Mouse (Mus musculus) right cerebral cortex, postnatal 4 days (tissue): ENCODE results near the gene Otub2.
"Not testable (repeated sequence)": the region's sequence is repeated elsewhere in the genome, so short reads cannot be mapped to it uniquely, and the experiment has no call there.

Experiments
- DNase-seq: peaks from one replicate; pipeline ENCODE4 v3.0.0-alpha.2; 2022

The Otub2 gene

GRCm38 (mm10) chr12:103373530-103374236 lies 14.8 kb upstream of the Otub2 start:
- no peak for DNase-seq

GRCm38 (mm10) chr12:103376124-103376523 lies 12.4 kb upstream of the Otub2 start:
- no peak for DNase-seq

DNA sequence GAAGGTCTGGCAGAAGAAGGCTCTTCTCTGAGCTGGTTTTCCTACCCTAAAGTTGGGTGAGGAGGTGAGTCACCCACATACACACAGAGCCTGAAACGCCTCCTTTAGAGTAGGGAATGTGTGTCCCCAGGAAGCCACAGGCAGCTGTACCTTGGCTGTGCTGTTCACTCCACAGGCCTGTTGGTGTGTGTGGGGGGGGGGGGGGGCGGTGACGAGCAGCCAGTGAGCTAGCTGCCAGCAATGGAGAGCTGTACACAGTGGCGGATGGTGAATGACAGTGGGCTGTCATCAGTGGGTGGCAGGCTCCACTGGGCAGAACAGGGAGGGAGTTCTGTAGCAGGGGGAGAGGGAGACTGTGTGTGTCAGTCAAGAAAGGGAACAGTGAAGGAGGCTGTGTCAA lies 11.7 kb upstream of the Otub2 start:
- no peak for DNase-seq

GRCm38 (mm10) chr12:103380226-103380625 lies 8.3 kb upstream of the Otub2 start:
- no peak for DNase-seq

GRCm38 (mm10) chr12:103389348-103389727 lies 856 bp downstream of the Otub2 start:
- no peak for DNase-seq

- DNase-seq, result no peak
These were observed 1.5 kb downstream of the Otub2 start for GRCm38 (mm10) chr12:103389982-103390381.

GRCm38 (mm10) chr12:103391098-103391497 lies 2.6 kb downstream of the Otub2 start:
- no peak for DNase-seq

GRCm38 (mm10) chr12:103393528-103393927 lies 5.0 kb downstream of the Otub2 start:
- no peak for DNase-seq

DNA sequence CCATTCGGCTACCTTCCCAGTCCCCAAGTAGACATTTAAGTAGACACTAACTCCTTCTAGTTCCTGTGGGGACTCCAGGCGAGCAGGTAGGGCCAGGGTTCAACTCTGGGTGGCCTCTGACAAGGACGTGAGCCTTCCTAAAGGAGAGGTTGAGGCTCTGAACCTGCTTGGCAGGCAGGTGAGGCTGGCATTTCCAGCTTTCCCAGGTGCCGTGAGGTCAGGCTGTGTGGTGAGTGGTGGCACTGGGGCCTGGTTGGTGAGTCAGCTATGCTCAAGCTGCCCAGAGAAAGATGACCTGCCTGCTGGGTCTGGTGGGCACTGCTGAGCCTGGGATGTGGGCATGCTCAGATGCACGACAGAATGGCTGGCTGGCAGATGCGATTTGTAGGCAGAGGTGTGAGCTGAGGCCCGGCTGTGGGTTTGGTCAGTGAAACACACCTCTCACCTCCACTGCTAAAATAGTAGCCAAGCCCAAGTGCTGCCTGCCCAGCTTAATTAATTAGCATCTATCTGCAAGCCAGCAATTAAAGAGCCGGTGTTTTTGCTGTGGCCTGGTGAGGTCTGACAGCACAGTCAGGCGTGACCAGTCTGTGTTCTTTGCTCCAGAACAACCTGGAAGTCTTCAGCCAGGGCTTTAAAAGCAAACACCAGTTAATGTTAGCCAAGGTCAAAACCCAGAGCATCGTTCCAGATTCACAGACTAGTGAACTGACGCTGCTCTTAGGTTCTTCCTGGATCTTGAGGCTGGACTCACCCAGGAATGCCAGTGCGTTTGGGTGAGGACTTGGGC lies 7.2 kb downstream of the Otub2 start:
- peak; percentile 1 for DNase-seq

DNA sequence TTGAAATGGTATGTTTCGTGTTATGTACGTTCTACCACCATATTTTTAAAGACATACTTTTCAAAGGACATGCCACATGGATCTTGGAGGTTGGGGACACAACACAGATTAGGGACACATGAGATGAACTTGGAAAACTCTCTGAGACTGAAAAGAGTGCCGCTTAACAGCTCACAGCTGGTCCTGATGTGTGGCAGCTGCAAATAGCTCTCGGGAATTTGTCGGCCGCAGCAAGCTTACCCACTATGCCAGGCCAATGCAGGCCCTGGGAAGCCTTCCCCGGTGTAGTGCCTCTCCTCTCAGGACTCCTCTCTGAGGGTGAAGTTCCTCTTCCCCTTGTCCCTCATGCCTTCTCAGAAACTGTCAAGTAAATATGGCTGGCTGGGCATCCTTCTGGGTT lies 8.3 kb downstream of the Otub2 start:
- DNase-seq, result no peak

DNA sequence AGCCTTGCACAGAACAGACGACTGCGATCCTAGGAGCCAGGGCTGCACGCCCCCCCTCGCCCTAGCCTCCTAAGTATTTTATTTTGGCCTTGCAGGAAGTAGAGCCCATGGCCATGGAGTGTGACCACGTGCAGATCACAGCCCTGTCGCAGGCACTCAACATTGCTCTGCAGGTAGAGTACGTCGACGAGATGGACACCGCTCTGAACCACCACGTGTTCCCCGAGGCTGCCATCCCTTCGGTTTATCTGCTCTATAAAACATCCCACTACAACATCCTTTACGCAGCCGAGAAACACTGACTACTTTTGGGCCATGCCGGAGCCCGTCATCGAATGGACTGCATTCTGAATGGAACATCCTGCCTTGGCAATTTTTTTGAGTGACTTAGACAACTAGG lies 15.6 kb downstream of the Otub2 start:
- DNase-seq, result no peak

- no peak for DNase-seq
These were observed 19.2 kb downstream of the Otub2 start, which contains the start of gene 9330161L09Rik for GRCm38 (mm10) chr12:103407720-103408119. Gene 9330161L09Rik (minus strand): TSS chr12:103407820.

GRCm38 (mm10) chr12:103408144-103408543 lies 19.7 kb downstream of the Otub2 start:
- no peak for DNase-seq

DNA sequence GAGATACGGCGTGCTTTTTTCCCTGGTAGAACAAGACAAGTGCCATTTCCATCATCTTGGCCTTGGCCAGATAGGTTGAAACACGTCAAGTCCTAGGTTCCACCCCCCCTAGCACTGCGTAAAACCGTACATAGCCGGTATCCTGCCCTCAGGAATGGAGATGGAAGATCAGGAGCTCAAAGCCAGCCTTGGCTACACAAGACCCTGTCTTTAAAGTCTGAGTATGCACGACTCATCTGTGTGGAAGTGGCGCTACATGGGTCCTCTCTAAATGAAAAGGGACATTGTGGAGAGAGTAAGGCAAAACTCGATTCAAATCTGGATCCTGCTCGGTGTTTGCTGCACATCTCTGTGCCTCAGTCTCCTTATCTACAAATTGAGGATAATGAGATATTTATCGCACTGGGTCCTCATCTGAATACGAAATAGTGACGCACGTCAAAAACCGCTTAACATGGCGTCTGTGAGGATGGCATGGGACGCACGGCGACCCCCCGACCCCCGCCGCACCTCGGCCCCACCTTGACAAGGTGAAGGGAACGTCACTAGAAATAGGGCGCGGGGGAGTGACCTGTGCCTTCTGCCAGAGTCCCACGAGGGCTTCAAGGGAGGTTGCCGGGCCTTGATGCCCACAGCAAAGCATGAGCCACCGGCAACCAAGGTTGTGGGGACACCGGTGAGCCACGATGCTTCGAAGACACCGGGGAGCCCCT lies 36.7 kb downstream of the Otub2 start:
- no peak for DNase-seq

- DNase-seq, result peak; percentile 91
These were observed 37.4 kb downstream of the Otub2 start, which contains the start of gene Ddx24 for GRCm38 (mm10) chr12:103425729-103426470. Gene Ddx24 (minus strand): TSS chr12:103425830.

DNA sequence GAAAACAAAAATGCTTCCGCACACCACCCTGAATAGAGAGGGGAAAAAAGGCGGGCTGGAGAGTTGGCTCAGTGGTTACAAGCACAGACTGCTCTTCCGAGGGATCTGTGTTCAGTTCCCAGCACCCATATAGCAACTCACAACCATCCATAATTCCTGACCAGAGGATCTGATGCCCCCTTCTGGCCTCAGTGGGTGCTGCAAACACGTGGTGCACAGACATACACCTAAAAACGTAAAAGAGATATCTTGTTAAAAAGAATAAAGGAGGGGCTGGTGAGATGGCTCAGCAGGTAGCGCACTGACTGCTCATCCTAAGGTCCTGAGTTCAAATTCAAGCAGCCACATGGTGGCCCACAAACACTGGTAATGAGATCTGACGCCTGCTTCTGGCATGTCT lies 38.2 kb downstream of the Otub2 start:
- DNase-seq, result no peak

DNA sequence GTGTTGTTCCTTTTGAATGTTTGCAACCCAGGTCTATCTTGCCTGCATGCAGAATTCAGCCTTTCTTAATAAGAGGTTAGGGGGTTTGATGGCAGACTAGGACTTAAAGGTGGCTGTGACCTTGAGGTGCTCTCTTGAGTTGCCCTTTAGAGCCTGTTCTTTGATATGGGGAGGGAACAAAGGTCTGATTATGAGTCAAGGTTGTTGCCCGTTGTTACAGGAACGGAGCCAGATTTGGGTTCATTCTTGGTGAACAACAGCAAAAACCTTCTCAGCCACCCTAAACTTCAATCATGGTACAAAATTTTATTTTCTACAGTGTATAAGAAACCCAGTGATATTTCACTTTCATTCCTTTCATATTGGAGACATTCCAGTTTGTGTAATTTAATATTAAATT lies 44.9 kb downstream of the Otub2 start:
- no peak for DNase-seq

- no peak for DNase-seq
These were observed 45.7 kb downstream of the Otub2 start, which contains the start of gene Ifi27 for GRCm38 (mm10) chr12:103433986-103434731. Gene Ifi27 (plus strand): TSS chr12:103434211.

GRCm38 (mm10) chr12:103434861-103435260 lies 46.4 kb downstream of the Otub2 start:
- no peak for DNase-seq

DNA sequence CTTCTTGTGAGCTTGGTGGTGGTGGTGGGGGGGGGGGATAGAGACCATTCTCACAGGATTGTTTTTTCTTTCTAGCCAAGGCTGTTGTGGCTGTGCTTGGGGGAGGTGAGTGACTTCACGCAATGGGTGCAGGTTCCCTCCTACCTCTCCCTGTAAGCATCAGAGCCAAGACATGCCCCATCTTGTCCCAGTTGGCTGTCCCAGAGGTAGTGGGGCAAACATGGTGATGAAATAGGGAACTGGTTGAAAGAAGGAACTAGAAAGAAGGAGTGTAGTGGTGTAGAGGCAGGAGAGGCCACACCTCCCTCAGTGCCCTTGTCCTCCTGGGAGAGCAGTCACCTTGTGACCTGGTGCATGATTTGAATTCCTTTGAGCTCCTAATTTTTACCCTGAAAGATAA lies 49.1 kb downstream of the Otub2 start:
- no peak for DNase-seq

DNA sequence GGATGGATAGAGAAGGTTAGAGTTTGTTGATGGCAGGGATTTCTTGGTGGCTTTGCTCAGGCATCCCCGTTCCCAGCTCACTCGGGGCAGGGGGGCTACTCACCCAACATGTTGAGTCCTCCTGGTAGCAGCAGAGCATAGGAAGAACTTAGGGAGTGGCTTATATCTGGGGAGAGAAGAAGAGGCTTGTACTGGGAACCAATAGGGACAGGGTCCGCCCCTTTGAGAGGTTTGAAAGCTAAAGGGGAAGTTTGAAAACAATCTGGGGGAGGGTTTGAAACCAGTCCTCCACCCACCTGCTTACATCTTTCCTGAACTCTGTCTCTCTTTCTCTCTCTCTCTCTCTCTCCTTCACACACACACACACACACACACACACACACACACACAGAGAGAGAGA lies 55.0 kb downstream of the Otub2 start, which contains the start of gene Ifi27l2a:
TSS of gene Ifi27l2a (minus strand) at position 157 of the 400 bp plus-strand sequence.
- no peak for DNase-seq

GRCm38 (mm10) chr12:103444261-103444660 lies 55.8 kb downstream of the Otub2 start:
- DNase-seq, result not testable (repeated sequence)
